Mouse (Mus musculus) 3T3-L1 (cell line): Measurements from ENCODE around the gene Spag17.
A peak's percentile ranks its signal among the peaks of the same experiment; 100 is the strongest.

Experiments used
- DNase-seq: peaks from one replicate; pipeline ENCODE4 v3.0.0-alpha.2; 2015; ENCODE audit warnings: low read depth, low spot score

Gene Spag17

DNA sequence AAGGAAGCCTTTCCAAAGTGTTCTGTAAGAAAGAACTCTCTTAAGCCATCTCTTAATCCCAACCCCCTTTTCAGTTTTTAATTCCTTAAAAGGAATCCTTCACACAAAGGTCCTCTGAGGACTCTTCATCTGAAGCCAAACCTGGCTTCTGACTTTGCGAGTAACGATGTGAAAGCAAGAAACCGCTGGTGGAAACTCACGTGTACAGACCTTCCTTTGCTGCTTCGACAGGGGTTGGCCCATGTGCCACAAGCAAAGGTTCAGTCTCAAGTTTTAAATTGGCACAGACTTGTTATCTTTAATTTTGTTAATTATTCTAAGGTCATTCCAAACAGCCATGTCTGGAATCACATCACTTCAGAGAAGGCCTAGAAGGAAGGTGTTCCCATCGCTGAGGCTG is 79.1 kb downstream of the Spag17 start:
- DNase-seq = no peak

DNA sequence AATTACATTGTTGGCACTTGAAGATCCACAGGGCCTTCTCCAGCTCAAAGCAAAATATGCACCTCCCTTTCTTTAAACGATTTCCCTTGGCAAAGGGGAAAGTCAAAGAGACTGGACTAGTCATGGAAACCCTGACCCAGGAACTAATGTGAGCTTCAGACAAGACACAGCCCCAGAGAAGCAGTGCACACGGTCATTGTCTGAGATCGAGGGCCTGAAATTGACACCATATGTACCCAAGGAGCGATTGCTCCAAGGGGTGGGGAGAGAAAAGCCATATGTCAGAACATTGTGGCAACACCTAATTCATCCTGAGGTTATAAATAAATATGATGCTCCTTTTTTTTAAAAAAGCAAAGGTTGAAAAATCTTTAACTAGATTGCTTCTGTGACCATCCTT is 80.7 kb downstream of the Spag17 start:
- no peak for DNase-seq

DNA sequence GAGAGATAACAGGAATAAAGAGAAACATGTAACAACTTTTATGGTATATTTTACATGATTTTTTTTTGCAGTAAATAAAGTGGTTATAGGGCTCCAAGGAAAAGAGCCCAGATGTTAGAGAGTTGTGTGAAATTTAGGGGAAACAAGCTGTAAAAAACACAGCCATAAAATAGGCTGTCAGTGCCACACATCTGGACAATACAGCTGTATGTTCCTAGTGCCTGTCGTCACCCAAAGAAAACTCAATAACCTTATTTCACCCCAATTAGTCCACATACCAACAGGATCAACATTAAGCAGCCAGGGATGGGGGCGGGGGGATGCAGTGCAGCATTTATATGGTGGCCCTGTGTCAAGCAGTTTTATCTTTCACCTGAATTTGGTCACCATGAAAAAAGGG is 81.1 kb downstream of the Spag17 start:
- DNase-seq = no peak

DNA sequence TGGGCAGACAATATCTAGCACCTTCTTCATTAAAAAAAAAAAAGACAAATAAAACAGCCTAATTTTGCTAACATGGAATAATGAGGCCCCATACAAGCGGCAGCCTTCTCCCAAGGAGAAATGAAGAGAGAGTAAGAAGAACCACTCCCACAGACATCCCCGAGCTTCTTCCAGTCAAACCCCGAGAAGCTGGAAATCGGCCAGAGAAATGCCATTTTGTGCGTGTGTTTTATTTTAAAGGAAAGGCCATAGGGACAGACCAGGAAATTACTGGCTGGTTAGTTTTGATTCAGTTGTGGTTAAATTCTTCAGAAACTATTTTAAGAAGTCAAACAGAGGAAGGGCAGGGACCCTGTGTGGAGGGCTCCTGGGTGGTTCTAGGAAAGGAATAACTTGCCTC is 85.6 kb downstream of the Spag17 start:
- peak; percentile 27 for DNase-seq

DNA sequence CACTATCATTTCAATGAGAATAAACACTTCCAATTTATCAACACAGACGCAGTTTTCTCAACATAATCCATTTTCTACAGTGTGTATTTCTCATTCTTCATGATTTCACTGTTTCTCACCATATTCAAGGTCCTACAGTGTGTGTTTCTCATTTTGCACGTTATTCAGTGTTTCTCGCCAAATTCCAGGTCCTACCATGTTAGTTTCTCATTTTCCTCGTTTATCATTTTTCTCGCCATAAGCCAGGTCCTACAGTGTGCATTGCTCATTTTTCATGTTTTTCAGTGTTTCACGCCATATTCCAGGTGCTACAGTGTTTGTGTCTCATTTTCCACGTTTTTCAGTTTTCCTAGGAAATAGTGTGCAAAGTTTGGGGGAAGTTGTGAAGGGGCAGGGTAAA is 95.8 kb downstream of the Spag17 start:
- DNase-seq = no peak

DNA sequence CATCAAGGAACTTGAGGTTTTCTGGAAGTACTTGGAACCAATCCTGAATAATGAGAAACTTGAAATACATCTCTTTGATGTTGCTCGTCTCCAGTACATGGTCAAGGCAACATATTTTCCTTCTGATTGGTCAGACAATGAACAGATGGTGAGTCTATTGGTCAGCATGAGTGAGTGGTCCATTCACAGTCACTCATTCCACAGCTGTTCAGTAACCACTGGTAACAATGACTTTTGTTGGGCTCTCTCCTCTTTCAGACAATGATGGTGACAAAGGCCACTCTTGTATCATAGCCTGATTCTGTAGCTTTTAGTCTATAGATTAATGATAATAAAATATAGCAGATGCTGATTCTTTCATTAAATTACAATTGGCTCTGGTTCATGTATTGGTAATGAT is 119.5 kb downstream of the Spag17 start:
- no peak for DNase-seq

DNA sequence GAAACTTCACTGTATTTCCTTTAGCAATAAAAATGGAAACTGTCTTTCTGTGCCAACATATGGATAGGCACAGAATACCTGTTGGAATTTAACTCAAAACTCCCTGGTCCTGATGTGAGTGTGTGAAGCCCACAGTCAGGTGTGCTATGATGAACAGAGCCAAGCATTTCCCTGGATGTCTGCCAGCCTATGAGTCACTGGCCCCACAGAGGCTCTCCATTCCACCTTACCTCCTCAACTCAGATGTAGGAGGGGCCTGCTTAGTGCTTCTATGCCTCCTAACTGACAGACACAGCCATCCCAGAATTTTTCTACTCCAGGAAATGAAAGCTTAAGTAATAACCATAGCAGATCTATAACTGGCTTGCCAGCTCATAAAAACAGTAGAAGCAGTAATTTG is 124.6 kb downstream of the Spag17 start:
- no peak for DNase-seq

DNA sequence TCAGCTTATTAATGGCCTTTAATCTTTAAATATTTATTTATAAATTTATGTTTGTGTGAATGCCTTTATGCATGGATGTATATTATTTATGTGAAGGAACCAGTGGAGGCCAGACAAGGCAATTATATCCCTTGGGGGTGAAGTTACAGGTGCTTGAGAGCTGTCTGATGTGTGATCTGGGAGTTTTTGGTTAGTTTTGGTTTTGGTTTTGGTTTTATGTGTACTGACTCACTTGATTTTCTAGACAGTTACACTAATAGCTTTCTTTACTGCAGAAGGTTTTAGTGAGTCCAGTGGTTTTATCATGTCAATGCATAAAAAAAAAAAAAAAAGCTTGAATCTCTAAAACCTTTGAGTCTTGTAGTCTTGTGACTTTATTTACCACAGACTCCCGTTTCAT is 128.9 kb downstream of the Spag17 start:
- DNase-seq = no peak

DNA sequence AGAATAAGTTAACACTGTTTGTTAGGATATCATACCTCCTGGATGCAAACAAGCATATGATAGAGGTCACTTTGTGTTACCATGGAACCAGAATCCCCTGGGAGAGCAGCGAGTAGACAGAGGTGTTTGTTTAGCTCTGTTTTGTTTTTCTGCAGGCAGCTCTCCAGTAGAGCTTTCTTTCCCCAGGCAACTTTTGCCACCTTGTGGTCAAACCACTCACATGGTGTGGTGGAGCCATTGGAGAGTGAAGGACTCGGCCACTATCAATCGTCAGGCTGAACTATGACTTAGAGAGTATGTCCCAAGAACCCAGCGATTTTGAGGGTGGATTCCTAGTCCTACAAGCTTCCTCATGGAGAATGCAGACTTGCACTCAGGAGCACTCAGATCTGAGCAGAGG is 146.1 kb downstream of the Spag17 start:
- DNase-seq = peak; percentile 34

DNA sequence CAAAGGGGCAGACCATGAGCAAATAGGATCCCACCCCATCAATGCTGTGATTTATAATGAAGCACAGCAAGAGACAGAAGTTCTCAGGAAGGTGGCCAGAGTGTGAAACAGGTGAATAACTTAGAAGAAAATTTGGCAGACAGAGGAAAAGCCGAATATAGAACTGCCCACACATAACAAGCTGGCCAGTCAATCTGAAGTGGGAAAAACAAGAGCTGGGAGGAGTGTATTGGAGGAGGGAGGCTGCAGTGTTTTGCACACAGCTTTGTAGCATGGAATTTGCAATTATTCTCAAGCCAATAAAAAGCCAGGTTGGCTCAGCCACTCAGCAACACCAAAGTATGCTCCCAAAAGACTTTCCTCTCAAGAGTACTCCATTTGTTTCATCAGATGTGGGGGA is 147.8 kb downstream of the Spag17 start:
- no peak for DNase-seq

DNA sequence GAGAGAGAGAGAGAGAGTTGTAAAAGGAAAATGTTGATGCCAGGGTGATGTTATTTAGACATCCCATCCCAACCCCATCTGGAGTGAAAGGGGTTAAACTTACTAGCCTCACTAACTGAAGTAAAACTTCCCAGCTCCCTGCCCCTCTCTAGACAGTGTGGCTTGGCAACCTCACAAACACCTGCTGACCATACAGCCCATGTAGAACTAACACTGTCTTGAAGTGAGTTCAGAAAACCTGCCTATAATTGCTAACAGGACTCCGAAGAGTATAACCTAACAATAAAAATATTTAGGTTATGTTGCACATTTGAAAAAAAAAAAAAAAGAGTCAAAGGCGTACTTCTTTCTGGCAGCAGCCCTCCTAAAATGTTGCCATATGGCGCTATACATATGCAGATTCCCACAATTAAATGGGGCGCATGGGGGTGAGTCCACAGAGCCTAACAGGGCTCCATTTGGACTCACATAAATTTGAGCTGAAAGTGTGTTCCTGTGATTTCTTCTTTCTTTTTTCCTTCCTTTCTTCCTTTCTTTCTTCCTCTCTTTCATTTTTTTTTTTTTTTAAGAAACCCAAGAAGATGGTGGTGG is 149.3 kb downstream of the Spag17 start:
- no peak for DNase-seq

DNA sequence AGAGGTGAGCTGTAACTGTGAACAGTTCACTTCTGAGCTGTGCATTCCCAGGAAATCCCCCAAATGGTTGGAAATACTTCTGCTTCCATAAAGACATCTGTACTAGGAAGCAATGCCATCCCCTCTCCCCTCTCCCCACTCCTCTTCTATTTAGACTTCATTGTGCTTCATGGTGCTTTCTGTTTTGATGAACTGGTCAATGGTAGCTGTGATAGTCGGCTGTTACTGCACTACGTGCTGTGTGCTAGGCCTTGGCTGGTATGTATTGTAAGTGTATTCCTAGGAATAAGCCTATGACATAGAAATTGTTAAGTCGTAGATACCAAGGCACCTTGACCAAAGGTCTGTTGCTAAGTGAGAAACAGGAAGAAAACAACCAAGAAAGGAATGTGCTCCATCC is 149.9 kb downstream of the Spag17 start:
- no peak for DNase-seq

DNA sequence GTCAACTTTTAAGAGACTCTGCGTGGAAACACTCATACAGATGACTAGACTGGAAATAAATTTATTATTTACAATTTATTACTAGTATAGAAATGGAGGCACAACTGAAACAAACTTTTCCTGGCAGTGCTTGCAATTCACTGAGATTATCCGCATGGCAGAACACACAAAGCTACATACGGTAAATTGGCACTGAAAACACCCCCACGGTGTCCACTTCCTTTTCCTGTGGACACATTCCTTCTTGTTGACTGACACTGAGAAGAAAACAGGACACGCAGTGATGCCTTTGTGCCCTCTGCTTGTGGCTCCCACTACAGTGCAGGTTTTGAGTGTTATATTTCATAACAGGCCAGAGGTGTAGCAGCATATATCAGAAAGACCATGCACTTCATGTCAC is 151.6 kb downstream of the Spag17 start:
- no peak for DNase-seq

DNA sequence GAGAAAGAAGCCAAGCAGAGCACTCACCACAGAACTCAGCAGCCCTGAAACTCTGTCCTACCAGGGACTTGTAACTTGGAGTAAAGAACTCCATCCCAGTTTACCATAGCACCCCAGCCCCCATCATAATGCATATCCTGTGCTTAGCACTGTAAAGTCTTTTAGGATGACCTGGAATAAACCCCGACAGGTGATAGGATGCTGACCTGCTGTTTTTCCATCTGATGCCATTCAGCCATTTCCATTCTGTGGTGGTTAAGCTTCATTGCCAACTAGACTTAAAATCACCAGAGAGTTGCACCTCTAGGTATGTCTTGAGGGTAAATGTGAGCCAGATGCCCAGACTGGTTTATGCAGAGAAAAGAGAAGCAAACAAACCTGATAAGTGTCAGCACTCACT is 189.2 kb downstream of the Spag17 start:
- no peak for DNase-seq

DNA sequence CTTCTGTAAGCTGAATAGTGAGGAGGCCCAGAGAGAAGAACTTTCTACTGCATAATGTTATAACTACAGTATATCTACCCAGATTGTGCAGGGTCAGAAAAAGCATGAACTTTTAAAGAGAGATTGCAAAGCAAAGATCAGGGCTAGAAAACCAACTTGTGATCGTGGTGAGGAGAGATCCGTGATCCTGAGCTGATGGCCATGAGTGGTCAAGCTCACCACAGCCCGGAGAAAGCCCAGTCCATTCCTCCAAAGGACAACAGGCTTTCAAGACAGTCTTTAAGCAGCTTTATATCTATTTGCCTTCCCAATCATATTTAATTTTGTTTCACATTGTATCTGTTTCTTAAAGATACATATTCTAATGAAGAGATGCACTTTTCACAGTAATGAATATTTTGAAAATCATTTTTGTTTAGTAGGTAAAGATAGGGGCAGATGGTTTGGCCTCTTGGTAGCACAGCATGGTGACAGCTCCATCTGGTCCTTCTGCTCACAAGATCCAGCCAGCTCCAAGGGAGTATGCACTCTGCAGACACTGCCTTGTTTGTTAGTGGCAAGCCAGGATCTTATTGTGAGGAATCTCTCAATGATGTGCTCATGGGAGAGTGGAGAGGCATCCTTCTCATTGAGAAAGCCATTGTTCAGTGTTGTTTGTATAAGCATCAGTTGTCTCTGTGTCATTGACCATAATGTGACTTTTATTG is 217.3 kb downstream of the Spag17 start:
- no peak for DNase-seq

DNA sequence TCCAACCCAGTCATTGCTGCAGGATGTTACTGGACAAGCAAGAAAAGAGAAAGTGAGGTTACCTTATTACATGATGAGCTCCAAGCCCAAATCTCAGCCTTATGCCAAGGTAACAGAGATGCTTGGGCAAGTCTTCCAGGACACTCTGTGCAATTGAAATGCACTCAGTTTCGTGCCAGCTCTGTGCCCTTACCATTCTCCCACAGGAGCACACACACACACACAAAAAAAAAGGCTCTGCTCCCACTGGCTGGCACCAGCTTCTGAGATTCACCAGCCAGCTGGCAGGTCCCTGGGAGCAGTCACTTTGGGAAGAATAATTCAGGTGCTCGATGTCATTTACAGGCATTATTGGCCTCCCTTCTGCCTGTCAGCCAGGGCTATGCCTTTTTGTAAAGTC is 221.5 kb downstream of the Spag17 start:
- no peak for DNase-seq

DNA sequence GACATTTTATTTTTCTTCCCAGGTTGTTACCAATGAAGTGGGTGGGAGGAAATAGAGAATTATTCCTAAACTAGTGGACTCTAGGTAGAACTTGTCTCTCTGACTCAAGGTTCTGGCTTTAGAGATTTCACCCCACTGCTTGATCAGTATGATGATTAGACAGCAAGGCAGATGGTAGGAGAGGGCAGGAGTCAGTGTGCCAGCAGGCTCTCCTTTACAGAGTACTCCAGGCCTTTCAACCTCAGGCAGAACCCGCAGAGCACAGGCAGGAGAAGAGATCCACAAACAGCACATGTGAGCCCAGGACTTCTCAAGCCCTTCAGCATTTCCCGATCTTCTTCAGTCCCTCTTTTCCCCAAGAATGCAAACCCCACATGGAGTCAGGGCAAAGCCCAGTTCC is 233.5 kb downstream of the Spag17 start:
- DNase-seq = no peak

DNA sequence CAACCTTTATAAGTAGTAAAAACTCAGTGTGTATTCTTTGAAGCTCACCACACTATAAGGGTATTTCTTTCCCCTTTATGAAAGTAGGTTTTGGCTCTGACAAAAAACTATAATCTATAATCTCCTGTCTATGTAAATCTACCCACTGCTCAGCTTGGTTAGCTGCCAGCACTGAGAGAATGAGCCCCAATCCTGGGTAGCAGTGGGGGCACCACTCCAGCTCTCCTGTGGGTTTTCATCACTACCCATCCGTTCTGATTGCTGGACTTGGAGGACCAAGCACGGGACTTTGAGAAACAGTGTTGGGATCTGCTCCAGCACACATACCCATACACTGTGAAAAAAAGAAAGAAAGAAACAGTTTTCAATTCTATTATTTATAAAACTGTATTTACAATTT is 236.8 kb downstream of the Spag17 start:
- no peak for DNase-seq

DNA sequence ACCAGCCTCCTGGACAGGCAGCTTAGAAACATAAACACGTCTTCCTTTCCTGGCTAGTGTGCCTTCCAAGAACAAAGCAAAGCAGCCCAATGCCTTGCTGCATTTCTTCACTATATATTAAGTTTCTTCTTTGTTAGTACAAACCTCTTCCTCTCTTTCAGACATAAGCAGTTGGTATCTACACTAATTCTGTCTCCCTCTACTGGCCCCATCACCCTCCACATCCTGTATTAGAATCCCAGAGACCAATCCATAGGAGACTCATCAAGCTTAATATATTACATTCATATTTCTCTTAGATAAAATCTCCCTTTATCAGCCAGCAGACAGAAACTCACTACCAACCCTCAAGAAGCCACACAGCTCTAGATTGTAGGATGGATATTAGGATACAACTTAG is 237.2 kb downstream of the Spag17 start:
- peak; percentile 8 for DNase-seq

DNA sequence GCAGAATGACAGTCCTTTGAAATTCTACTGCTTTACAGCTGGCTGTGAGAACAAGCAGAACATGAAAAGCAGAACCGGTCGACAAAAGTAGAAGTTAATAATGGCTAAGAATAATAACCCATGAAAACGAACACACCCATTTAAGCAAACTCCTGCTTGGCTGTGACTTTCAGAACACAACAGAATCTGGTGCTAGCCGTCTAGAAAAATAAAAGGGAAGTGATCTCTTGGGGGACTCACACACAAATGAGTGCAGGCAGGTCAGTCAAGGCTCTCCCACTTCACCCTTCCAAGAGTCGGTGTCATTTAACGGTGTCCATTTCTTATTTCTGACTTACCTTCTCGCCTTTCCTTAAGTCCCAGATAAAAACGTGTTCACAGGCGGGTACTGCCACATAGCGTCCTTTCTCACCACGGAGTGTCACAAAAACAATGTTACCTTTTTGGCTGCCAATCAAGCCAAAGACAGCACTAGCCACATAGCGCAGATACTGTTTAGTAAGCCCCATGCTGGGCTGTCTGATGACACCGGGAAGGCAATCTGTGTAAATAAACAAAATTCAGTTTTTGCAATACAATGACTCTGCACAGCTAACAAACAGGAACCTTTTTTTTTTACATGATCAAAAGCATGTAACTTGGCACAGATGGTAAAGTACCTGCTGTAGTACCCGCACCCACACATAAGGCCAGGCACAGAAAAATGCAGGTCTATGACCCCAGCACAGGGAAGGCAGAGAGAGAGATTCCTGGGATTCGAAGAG is 275.7 kb downstream of the Spag17 start:
- DNase-seq = no peak

DNA sequence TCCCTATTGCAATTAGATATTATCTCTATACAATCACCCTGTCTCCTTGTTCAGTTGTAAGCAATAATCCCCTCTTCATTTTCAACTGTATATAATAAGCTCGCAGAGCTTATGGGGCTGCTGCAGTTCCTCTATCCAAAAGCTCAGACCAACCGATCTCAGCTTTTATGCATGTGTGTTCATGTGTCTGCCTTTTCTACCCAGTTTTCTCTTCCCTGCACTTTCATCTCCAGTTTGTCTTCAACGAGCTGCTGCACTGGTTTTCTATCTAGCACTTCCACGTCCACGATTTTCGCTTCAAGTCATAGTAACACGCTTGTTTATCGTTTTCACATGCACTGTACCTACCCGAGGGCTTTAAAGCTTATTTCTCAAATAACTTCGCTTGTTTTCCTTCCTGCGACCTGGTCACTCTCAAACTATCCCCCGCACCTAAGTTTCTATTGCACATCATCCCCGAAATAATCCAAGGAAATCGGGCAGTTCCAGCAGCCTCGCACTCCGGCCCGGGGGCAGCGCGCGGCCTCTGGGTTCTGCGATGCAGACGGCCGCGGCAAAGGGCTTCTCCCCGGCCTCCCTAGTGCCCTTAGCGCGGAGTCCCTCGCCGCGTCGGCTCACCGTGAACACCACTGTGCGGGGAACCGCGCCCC is 276.6 kb downstream of the Spag17 start:
- DNase-seq = no peak

DNA sequence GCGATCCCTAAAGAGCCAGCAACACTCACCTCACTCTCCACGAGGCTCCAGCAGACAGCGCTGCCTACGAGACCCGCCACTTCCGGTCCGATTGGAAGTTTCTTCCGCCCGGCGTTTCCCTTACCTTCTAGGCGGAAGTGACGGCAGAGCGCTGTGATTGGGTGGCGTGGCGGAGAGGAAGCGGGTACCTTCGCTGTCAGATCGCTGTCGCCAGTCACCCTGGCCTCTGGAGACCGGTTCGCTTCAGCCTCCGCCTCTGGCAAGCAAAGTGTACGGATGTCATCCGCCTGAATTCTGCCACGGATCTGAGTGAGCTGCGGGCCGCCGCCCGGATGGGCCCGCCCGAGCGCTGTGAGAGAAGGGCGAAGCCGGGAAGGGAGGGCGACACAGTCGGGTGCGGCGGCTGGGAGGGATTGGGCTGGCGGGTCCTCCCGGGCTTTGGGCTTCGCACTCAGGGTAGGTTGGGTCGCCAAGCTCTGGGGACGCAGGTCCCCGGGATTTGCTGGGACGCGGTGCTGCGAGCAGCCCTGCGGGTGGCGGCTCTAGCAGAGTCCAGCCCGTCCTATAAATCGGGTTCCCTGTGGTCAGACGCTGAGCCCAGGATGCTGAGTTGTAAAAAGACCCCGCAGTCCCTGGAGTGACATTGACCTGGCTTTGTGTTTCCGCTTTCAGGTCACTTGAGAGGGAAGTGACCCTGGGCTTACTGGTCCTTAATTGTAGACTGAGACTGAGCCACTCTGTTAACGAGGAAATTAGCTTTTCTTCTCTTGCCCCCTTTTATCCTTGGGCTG is 277.3 kb downstream of the Spag17 start, which contains the start of the genes Gdap2 and Wdr3:
TSS of gene Gdap2 (plus strand) at position 67 of the 791 bp plus-strand sequence.
TSS of gene Wdr3 (minus strand) at position 93 of the 791 bp plus-strand sequence.
- DNase-seq = peak; percentile 96
